Mouse (Mus musculus) ZHBTc4 (cell line): ENCODE results near the gene Tmem165.

Experiments
- DNase-seq: peaks from one replicate; pipeline ENCODE4 v3.0.0-alpha.2; 2011; ENCODE audit warnings: low read depth, low spot score

Gene Tmem165

GRCm38 (mm10) chr5:76245419-76245818, 61.7 kb downstream of the Tmem165 start:
- no peak for DNase-seq

GRCm38 (mm10) chr5:76246539-76246938, 62.9 kb downstream of the Tmem165 start:
- DNase-seq = no peak

- no peak for DNase-seq
Measured at GRCm38 (mm10) chr5:76250948-76251347, 67.3 kb downstream of the Tmem165 start.
